Mouse (Mus musculus): ENCODE results near the gene Tmtc2.

- TF ChIP-seq GATA1 (IDR thresholded peaks at IDR 0.05; ENCODE audit: borderline replicate concordance, low read length) (no peak), FLI1 (IDR thresholded peaks at IDR 0.05; ENCODE audit: low read length) (no peak)
These were observed 100.0 kb downstream of the Tmtc2 start for GRCm38 (mm10) chr10:105474162-105474830.

Data from megakaryocyte, embryonic 14.5 days (primary cell).